Mouse (Mus musculus) stomach, embryonic 15.5 days (tissue): Measurements from ENCODE around the gene C2cd4d. TPM values are rescaled to one million over a fixed set of nuclear protein-coding genes. Genes with fewer than 3 reads are reported as not detected.

Source experiments
- ATAC-seq: fragments of 200-750 bp; cut with Nextera tagmentation; 2 replicates; pipeline ENCODE4 v1.8.0; 2017; ENCODE audit warnings: low read depth, moderate number of reproducible peaks, moderate TSS enrichment; ENCODE audit not compliant: insufficient read depth, low FRiP score
- H3K27ac ChIP-seq: fragments of 300-500 bp; sonication (generic); 2 replicates; pipeline ENCODE4 v1.5.1; 2015; ENCODE audit warnings: mild to moderate bottlenecking, inconsistent platforms
- H3K27me3 ChIP-seq: fragments of 300-500 bp; sonication (generic); replicated peaks from 2 replicates; pipeline ENCODE4 v1.6.1; 2015; ENCODE audit warnings: inconsistent platforms
- H3K36me3 ChIP-seq: fragments of 300-500 bp; sonication (generic); 2 replicates; pipeline ENCODE4 v1.6.1; 2015; ENCODE audit warnings: inconsistent platforms
- H3K4me1 ChIP-seq: fragments of 300-500 bp; sonication (generic); 2 replicates; pipeline ENCODE4 v1.6.1; 2015; ENCODE audit warnings: inconsistent platforms
- H3K4me2 ChIP-seq: fragments of 300-500 bp; sonication (generic); 2 replicates; pipeline ENCODE4 v1.6.1; 2015; ENCODE audit warnings: mild to moderate bottlenecking, inconsistent platforms
- H3K4me3 ChIP-seq: fragments of 300-500 bp; sonication (generic); replicated peaks from 2 replicates; pipeline ENCODE4 v1.5.1; 2015; ENCODE audit warnings: inconsistent platforms
- H3K9ac ChIP-seq: fragments of 300-500 bp; sonication (generic); 2 replicates; pipeline ENCODE4 v1.6.1; 2015; ENCODE audit warnings: inconsistent platforms
- H3K9me3 ChIP-seq: fragments of 300-500 bp; sonication (generic); 2 replicates; pipeline ENCODE4 v1.6.1; 2016; ENCODE audit warnings: inconsistent platforms
- WGBS: fragments of 180-500 bp; shearing (Covaris S2); methylation state at CpG from one replicate; pipeline ENCODE4 v1.1.7; 2015; 5-methylcytosine and 5-hydroxymethylcytosine counted together
- polyA plus RNA-seq: library from polyadenylated mRNA; unstranded; fragments of >200 nt; fragmentation: Nextera tagmentation; extraction: Ambion mirVana; gene quantifications from 2 replicates; pipeline ENCODE4 v1.2.1, GENCODE M21; 2015

Gene C2cd4d
- polyA plus RNA-seq, 1 experiment from 2014 or later, result 1.4 TPM

GRCm38 (mm10) chr3:94396851-94397250, 34.6 kb downstream of the C2cd4d start:
- ATAC-seq, result no peak
- WGBS, result 71% methylated on average over 4 of the region's 4 CpGs
- Histone ChIP-seq H3K36me3 (no peaks in the 10 kb centered on the region), H3K27ac (no peak overlapping the region), H3K9ac (no peak overlapping the region), H3K27me3 (peaks cover 29% of the 10 kb centered on the region), H3K4me3 (no peak overlapping the region), H3K4me2 (no peak overlapping the region), H3K9me3 (no peaks in the 10 kb centered on the region), H3K4me1 (peaks cover 6% of the 10 kb centered on the region; the same call in 1 of the 2 replicates)

DNA sequence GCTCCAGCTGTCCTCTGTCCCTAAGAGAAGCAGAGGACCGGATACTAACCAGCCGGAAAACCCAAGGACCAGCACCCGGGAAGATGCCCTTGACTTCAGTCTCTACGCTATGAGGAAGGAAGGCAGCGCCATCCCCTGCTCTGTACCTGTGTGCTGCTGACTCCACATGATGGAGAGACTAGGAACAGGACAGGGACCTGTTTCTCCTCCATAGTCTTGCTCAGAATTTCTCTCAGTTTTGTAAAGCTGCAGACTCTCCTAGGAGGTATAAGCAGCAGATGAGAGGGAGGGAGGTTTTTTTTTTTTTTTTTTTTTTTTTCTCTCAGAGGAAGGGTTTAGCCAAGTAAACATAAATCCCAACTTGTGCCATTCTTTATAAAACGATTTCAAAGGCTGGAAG, 36.0 kb downstream of the C2cd4d start, which contains the start of gene Lingo4:
Gene Lingo4, plus strand, starts transcription at position 301 of the 400 bp plus-strand sequence.
- peaks cover 6% of the 10 kb centered on the region; the same call in 1 of the 2 replicates for H3K4me1 ChIP-seq
- no peak within 1 kb of the TSS for H3K27ac ChIP-seq
- ATAC-seq, result no peak
- H3K9ac ChIP-seq, result no peak within 1 kb of the TSS
- H3K4me3 ChIP-seq, result peak within 1 kb of the TSS; percentile 26
- no peaks in the 10 kb centered on the region for H3K9me3 ChIP-seq
- H3K27me3 ChIP-seq, result peaks cover 31% of the 10 kb centered on the region
- WGBS, result 64% methylated on average over 6 of the region's 6 CpGs
- no peaks in the 10 kb centered on the region for H3K36me3 ChIP-seq
- H3K4me2 ChIP-seq, result peak within 1 kb of the TSS; percentile 47

GRCm38 (mm10) chr3:94398943-94399481, 36.8 kb downstream of the C2cd4d start:
- no peak for ATAC-seq
- Histone ChIP-seq H3K36me3 (no peaks in the 10 kb centered on the region), H3K9ac (no peak overlapping the region), H3K9me3 (no peaks in the 10 kb centered on the region), H3K4me2 (peak overlapping the region; percentile 47), H3K4me3 (peak overlapping the region; percentile 26), H3K27me3 (peaks cover 31% of the 10 kb centered on the region), H3K27ac (no peak overlapping the region), H3K4me1 (peaks cover 6% of the 10 kb centered on the region; the same call in 1 of the 2 replicates)
- WGBS, result 2% methylated on average over 20 of the region's 20 CpGs

DNA sequence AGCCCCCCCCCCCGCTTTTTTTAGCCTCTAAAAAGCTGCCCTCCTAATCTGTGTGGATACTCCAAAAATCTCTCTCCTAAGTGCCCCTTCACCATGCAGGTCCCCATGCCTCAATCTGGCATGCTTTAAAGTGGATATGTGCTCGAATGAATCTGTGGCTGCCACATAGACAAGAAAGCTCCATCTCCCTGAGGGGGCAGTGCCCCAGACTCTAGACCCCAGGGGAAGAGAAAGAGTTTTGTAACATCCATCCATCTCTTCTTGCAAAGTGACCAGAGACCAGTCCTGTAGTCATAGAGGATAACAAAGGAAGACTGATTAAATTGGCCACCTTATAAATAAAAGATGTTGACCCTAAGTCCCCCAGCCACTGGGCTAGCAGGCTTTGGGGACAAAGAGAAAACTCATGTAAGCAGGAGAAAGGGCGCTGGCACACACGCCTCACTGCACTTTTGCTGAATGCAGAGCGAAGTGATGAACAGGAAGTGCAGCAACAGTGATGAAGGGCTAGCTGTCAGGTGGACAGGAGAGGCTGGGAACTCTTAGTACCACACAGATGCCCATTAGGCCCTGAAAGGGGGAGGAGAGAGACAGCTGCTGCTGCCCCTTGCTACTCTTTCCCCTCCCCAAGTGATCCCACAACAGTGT, 37.5 kb downstream of the C2cd4d start:
- ATAC-seq, result no peak
- peaks cover 31% of the 10 kb centered on the region for H3K27me3 ChIP-seq
- no peak overlapping the region for H3K27ac ChIP-seq
- 44% methylated on average over 5 of the region's 5 CpGs for WGBS
- no peak overlapping the region for H3K9ac ChIP-seq
- H3K4me1 ChIP-seq, result peaks cover 6% of the 10 kb centered on the region; the same call in 1 of the 2 replicates
- no peak overlapping the region for H3K4me3 ChIP-seq
- H3K36me3 ChIP-seq, result no peaks in the 10 kb centered on the region
- no peaks in the 10 kb centered on the region for H3K9me3 ChIP-seq
- H3K4me2 ChIP-seq, result no peak overlapping the region

DNA sequence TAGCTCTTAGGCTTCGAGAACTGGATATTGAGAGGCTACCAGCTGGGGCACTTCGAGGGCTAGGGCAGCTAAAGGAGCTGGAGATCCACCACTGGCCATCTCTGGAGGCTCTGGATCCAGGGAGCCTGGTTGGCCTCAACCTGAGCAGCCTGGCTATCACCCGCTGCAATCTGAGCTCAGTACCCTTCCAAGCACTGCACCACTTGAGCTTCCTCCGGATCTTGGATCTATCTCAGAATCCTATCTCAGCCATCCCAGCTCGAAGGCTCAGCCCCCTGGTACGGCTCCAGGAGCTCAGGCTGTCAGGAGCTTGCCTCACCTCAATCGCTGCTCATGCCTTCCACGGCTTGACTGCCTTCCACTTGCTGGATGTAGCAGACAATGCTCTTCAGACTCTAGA, 40.2 kb downstream of the C2cd4d start:
- no peak overlapping the region for H3K4me3 ChIP-seq
- 65% methylated on average over 8 of the region's 8 CpGs for WGBS
- no peak for ATAC-seq
- no peak overlapping the region for H3K9ac ChIP-seq
- H3K9me3 ChIP-seq, result no peaks in the 10 kb centered on the region
- no peaks in the 10 kb centered on the region for H3K36me3 ChIP-seq
- H3K27me3 ChIP-seq, result peaks cover 30% of the 10 kb centered on the region
- no peak overlapping the region for H3K27ac ChIP-seq
- peaks cover 6% of the 10 kb centered on the region; the same call in 1 of the 2 replicates for H3K4me1 ChIP-seq
- no peak overlapping the region for H3K4me2 ChIP-seq

DNA sequence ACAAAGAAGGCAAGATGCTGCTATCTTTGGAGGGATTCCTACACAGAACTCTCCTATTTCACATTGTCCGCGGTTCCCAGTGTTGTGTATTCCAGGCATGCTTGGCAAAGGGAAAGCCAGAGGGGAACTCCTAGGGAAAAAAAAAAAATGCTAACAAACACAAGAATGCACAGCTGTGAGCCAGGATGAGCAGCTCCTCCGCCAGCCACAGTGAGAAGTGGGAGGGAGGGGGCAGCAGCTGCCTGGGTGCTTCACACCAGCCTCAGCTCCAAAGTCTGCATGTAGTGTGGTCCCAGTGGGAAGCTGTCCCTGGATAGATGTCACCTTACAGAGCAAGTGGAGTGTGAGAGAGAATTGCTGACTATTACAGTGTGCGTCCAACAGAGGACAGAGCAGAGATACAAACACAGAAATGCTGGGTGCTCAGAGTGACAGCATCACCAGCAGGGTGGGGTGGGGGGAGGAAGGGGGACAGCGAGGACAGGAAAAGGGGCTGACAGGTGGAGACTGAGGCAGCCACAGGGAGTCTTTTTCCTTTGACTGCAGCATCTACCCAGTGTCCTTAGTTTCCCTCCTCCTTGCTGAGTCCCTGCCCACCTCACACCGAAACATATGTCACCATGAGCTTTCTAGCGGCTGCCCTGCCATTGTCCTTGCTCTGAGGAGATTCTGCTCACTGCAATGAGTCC, 42.3 kb downstream of the C2cd4d start:
- ATAC-seq, result no peak
- H3K4me3 ChIP-seq, result no peak overlapping the region

DNA sequence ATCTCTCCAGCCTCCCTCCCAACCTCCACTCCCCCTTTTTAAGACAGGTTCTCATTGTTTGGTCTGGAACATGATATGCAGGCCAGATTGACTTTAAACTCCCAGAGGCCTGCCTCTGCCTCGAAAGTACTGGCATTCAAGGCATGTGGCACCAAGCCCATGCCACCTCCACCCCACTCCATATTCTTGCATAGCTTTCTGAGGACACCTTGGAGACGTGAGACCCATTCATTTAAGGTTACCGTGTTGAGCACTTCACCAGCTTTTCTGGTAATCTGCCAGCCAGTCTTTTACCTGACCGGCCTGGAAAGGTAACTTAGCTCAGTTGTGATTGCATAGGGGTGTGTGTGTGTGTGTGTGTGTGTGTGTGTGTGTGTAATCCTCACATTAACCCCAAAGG, 43.3 kb downstream of the C2cd4d start:
- no peak for ATAC-seq
- Histone ChIP-seq H3K9me3 (no peaks in the 10 kb centered on the region), H3K4me3 (no peak overlapping the region), H3K9ac (no peak overlapping the region), H3K4me1 (no peaks in the 10 kb centered on the region; the same call in 1 of the 2 replicates), H3K36me3 (no peaks in the 10 kb centered on the region), H3K27me3 (peaks cover 13% of the 10 kb centered on the region; the same call in 1 of the 2 replicates), H3K4me2 (no peak overlapping the region), H3K27ac (no peak overlapping the region)
- 58% methylated on average over 4 of the region's 4 CpGs for WGBS

More for the DNA sequence above, 42.3 kb downstream of the C2cd4d start:
- WGBS, result 22% methylated on average over 7 of the region's 7 CpGs
- Histone ChIP-seq H3K36me3 (no peaks in the 10 kb centered on the region), H3K9ac (no peak overlapping the region), H3K4me2 (no peak overlapping the region), H3K9me3 (no peaks in the 10 kb centered on the region), H3K27me3 (peaks cover 21% of the 10 kb centered on the region), H3K4me1 (no peaks in the 10 kb centered on the region; the same call in 1 of the 2 replicates), H3K27ac (no peak overlapping the region)

GRCm38 (mm10) chr3:94412530-94412929, 50.3 kb downstream of the C2cd4d start:
- Histone ChIP-seq H3K27ac (no peak overlapping the region), H3K9ac (peak overlapping the region; percentile 16; the same call in 1 of the 2 replicates)
- peak; percentile 13; the same call in 1 of the 2 replicates for ATAC-seq

GRCm38 (mm10) chr3:94413031-94413679, 50.9 kb downstream of the C2cd4d start, which contains the start of gene Tdrkh:
TSS of gene Tdrkh (plus strand) at chr3:94413273.
- peak; percentile 98 for ATAC-seq
- 9% methylated on average over 52 of the region's 52 CpGs for WGBS
- H3K4me2 ChIP-seq, result peak within 1 kb of the TSS; percentile 95
- H3K27ac ChIP-seq, result no peak within 1 kb of the TSS
- H3K27me3 ChIP-seq, result no peaks in the 10 kb centered on the region
- peak within 1 kb of the TSS; percentile 17; the same call in 1 of the 2 replicates for H3K9ac ChIP-seq
- no peaks in the 10 kb centered on the region for H3K36me3 ChIP-seq
- peak within 1 kb of the TSS; percentile 55 for H3K4me3 ChIP-seq
- H3K9me3 ChIP-seq, result no peaks in the 10 kb centered on the region
- peaks cover 10% of the 10 kb centered on the region for H3K4me1 ChIP-seq

More at GRCm38 (mm10) chr3:94412530-94412929, 50.3 kb downstream of the C2cd4d start:
- peaks cover 10% of the 10 kb centered on the region for H3K4me1 ChIP-seq
- no peaks in the 10 kb centered on the region for H3K9me3 ChIP-seq
- 8% methylated on average over 25 of the region's 25 CpGs for WGBS
- H3K27me3 ChIP-seq, result no peaks in the 10 kb centered on the region
- no peaks in the 10 kb centered on the region for H3K36me3 ChIP-seq
- H3K4me3 ChIP-seq, result peak overlapping the region; percentile 55
- peak overlapping the region; percentile 95 for H3K4me2 ChIP-seq
